Mouse (Mus musculus): Measurements from ENCODE around the gene Rheb. TPM values are rescaled to one million over a fixed set of nuclear protein-coding genes. Genes with fewer than 3 reads are reported as not detected.

Gene Rheb
- total and polyA plus RNA-seq, 3 experiments: 29.1 to 87.4 (median 76.9) TPM

GRCm38 (mm10) chr5:24877836-24878624, 35.6 kb upstream of the Rheb start:
- no peak for DNase-seq
- Histone ChIP-seq H3K4me3 (no peak overlapping the region), H3K4me1 (ENCODE audit: control insufficient read depth, insufficient read depth, low read length) (no peaks in the 10 kb centered on the region), H3K79me2 (replicated peaks; ENCODE audit: control insufficient read depth, insufficient read depth, low read length) (no peaks in the 10 kb centered on the region), H3K36me3 (ENCODE audit: control insufficient read depth, insufficient read depth, low read length) (no peaks in the 10 kb centered on the region), H3K27me3 (ENCODE audit: control insufficient read depth, insufficient read depth, low read length) (no peaks in the 10 kb centered on the region), H3K27ac (no peak overlapping the region), H3K9ac (ENCODE audit: low read depth, low read length) (no peak overlapping the region)
- TF ChIP-seq EP300 (IDR thresholded peaks at IDR 0.05; ENCODE audit: insufficient read depth, low read depth, low read length) (no peak), CTCF (IDR thresholded peaks at IDR 0.05) (no peak), POLR2A (IDR thresholded peaks at IDR 0.05; ENCODE audit: insufficient read depth, low read depth, low read length) (no peak)
- intact Hi-C loops (cut with DNase I): no loop called here
- 74% methylated on average over 11 of the region's 11 CpGs for WGBS

GRCm38 (mm10) chr5:24876653-24877052, 34.2 kb upstream of the Rheb start:
- DNase-seq: no peak
- intact Hi-C loops (cut with DNase I): no loop called here
- H3K27me3 ChIP-seq (ENCODE audit: control insufficient read depth, insufficient read depth, low read length): no peaks in the 10 kb centered on the region
- no peak overlapping the region for H3K27ac ChIP-seq
- no peaks in the 10 kb centered on the region for H3K36me3 ChIP-seq (ENCODE audit: control insufficient read depth, insufficient read depth, low read length)
- no peak for TF ChIP-seq POLR2A (IDR thresholded peaks at IDR 0.05; ENCODE audit: insufficient read depth, low read depth, low read length)
- TF ChIP-seq CTCF (IDR thresholded peaks at IDR 0.05): no peak
- no peak for TF ChIP-seq EP300 (IDR thresholded peaks at IDR 0.05; ENCODE audit: insufficient read depth, low read depth, low read length)
- H3K9ac ChIP-seq (ENCODE audit: low read depth, low read length): no peak overlapping the region
- no peak overlapping the region for H3K4me3 ChIP-seq
- no peaks in the 10 kb centered on the region for H3K79me2 ChIP-seq (replicated peaks; ENCODE audit: control insufficient read depth, insufficient read depth, low read length)
- WGBS: 80% methylated on average over 9 of the region's 9 CpGs
- H3K4me1 ChIP-seq (ENCODE audit: control insufficient read depth, insufficient read depth, low read length): no peaks in the 10 kb centered on the region

GRCm38 (mm10) chr5:24874111-24874510, 31.7 kb upstream of the Rheb start:
- Histone ChIP-seq H3K9ac (ENCODE audit: low read depth, low read length) (no peak overlapping the region), H3K27me3 (ENCODE audit: control insufficient read depth, insufficient read depth, low read length) (no peaks in the 10 kb centered on the region), H3K36me3 (ENCODE audit: control insufficient read depth, insufficient read depth, low read length) (no peaks in the 10 kb centered on the region), H3K79me2 (replicated peaks; ENCODE audit: control insufficient read depth, insufficient read depth, low read length) (no peaks in the 10 kb centered on the region), H3K4me1 (ENCODE audit: control insufficient read depth, insufficient read depth, low read length) (no peaks in the 10 kb centered on the region), H3K27ac (no peak overlapping the region), H3K4me3 (no peak overlapping the region)
- no peak for DNase-seq
- intact Hi-C loops (cut with DNase I): no loop called here
- no peak for TF ChIP-seq CTCF (IDR thresholded peaks at IDR 0.05)
- TF ChIP-seq EP300 (IDR thresholded peaks at IDR 0.05; ENCODE audit: insufficient read depth, low read depth, low read length): no peak
- no peak for TF ChIP-seq POLR2A (IDR thresholded peaks at IDR 0.05; ENCODE audit: insufficient read depth, low read depth, low read length)
- 84% methylated on average over 4 of the region's 4 CpGs for WGBS

DNA sequence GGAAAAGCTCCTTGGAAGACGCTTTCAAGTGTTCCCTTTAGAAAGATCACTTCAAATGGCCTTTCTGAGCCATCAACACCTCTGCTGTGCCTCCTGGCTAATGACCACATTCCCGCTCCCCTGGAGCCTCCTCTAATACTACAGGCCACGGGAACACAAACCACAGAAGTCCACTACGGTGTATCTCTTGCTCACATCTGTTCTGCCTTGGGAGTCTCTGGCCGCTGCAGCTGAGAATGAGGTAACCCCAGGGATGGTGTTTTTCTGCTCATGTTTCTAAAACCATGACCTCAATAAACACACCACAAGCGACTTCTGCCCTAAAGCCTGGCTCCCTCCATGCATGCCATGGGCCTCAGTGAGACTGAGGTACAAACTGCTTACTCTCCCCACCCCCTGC, 30.8 kb upstream of the Rheb start:
- H3K79me2 ChIP-seq (replicated peaks; ENCODE audit: control insufficient read depth, insufficient read depth, low read length): no peaks in the 10 kb centered on the region
- WGBS: 72% methylated on average over 6 of the region's 6 CpGs
- H3K9ac ChIP-seq (ENCODE audit: low read depth, low read length): no peak overlapping the region
- no peak overlapping the region for H3K4me3 ChIP-seq
- no peaks in the 10 kb centered on the region for H3K36me3 ChIP-seq (ENCODE audit: control insufficient read depth, insufficient read depth, low read length)
- TF ChIP-seq POLR2A (IDR thresholded peaks at IDR 0.05; ENCODE audit: insufficient read depth, low read depth, low read length) (no peak), CTCF (IDR thresholded peaks at IDR 0.05) (no peak), EP300 (IDR thresholded peaks at IDR 0.05; ENCODE audit: insufficient read depth, low read depth, low read length) (no peak)
- H3K4me1 ChIP-seq (ENCODE audit: control insufficient read depth, insufficient read depth, low read length): no peaks in the 10 kb centered on the region
- no peak for DNase-seq
- H3K27me3 ChIP-seq (ENCODE audit: control insufficient read depth, insufficient read depth, low read length): no peaks in the 10 kb centered on the region
- H3K27ac ChIP-seq: no peak overlapping the region
- intact Hi-C loops (cut with DNase I): no loop called here

GRCm38 (mm10) chr5:24871276-24871675, 28.9 kb upstream of the Rheb start:
- Histone ChIP-seq H3K9ac (ENCODE audit: low read depth, low read length) (no peak overlapping the region), H3K36me3 (ENCODE audit: control insufficient read depth, insufficient read depth, low read length) (no peaks in the 10 kb centered on the region), H3K4me3 (no peak overlapping the region), H3K4me1 (ENCODE audit: control insufficient read depth, insufficient read depth, low read length) (no peaks in the 10 kb centered on the region), H3K27ac (no peak overlapping the region), H3K79me2 (replicated peaks; ENCODE audit: control insufficient read depth, insufficient read depth, low read length) (no peaks in the 10 kb centered on the region), H3K27me3 (ENCODE audit: control insufficient read depth, insufficient read depth, low read length) (no peaks in the 10 kb centered on the region)
- WGBS: 70% methylated on average over 12 of the region's 12 CpGs
- intact Hi-C loops (cut with DNase I): no loop called here
- peak; percentile 24 to 33 for DNase-seq
- no peak for TF ChIP-seq POLR2A (IDR thresholded peaks at IDR 0.05; ENCODE audit: insufficient read depth, low read depth, low read length)
- TF ChIP-seq EP300 (IDR thresholded peaks at IDR 0.05; ENCODE audit: insufficient read depth, low read depth, low read length): no peak
- TF ChIP-seq CTCF (IDR thresholded peaks at IDR 0.05): no peak

GRCm38 (mm10) chr5:24869796-24870289, 27.4 kb upstream of the Rheb start:
- TF ChIP-seq CTCF (IDR thresholded peaks at IDR 0.05) (no peak), POLR2A (IDR thresholded peaks at IDR 0.05; ENCODE audit: insufficient read depth, low read depth, low read length) (no peak), EP300 (IDR thresholded peaks at IDR 0.05; ENCODE audit: insufficient read depth, low read depth, low read length) (no peak)
- Histone ChIP-seq H3K4me3 (no peak overlapping the region), H3K36me3 (ENCODE audit: control insufficient read depth, insufficient read depth, low read length) (no peaks in the 10 kb centered on the region), H3K79me2 (replicated peaks; ENCODE audit: control insufficient read depth, insufficient read depth, low read length) (no peaks in the 10 kb centered on the region), H3K27ac (no peak overlapping the region), H3K4me1 (ENCODE audit: control insufficient read depth, insufficient read depth, low read length) (no peaks in the 10 kb centered on the region), H3K9ac (ENCODE audit: low read depth, low read length) (no peak overlapping the region), H3K27me3 (ENCODE audit: control insufficient read depth, insufficient read depth, low read length) (no peaks in the 10 kb centered on the region)
- intact Hi-C loops (cut with DNase I): no loop called here
- no peak for DNase-seq
- 50% methylated on average over 11 of the region's 11 CpGs for WGBS
